Mouse (Mus musculus) cerebellum, adult 11-12 months (tissue): ENCODE data around the gene Olfr938.

Experiments
- DNase-seq: peaks from one replicate; pipeline ENCODE4 v3.0.0; 2022

Olfr938 gene

GRCm38 (mm10) chr9:39078787-39079186, at the start of gene Olfr938:
TSS of gene Olfr938 (minus strand) at chr9:39078887.
- DNase-seq: no peak

GRCm38 (mm10) chr9:39127831-39128230, 49.1 kb upstream of the Olfr938 start, which contains the start of gene Olfr27:
TSS of gene Olfr27 (plus strand) at chr9:39128131.
- DNase-seq: no peak

DNA sequence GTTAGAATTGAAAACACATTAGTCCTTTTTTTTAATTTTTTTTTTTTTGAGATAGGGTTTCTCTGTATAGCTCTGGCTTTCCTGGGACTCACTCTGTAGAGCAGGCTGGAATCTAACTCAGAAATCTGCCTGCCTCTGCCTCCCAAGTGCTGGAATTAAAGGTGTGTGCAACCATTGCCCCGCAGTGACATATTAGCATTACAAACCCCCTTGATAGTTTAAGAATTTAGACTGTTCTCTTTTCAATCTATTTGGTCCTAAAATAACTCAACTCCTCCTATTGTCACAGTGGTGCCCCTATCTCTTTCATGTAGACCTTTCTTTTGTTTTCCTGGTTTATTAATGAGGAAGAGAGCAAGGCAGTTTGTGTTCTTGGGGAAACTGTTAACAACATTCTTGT, 48.6 kb upstream of the Olfr938 start:
- DNase-seq: no peak

- DNase-seq: no peak
These were observed 13.8 kb downstream of the Olfr938 start, which contains the start of gene Olfr937 for GRCm38 (mm10) chr9:39064851-39065250. TSS of gene Olfr937 (minus strand) at chr9:39064951.
